Mouse (Mus musculus): ENCODE data around the gene Nrxn1.

GRCm38 (mm10) chr17:90060168-90060567 lies 1032.7 kb downstream of the Nrxn1 start:
- TF ChIP-seq CTCF (IDR thresholded peaks at IDR 0.05; ENCODE audit: borderline replicate concordance, control insufficient read depth, extremely low read depth, insufficient read depth, low read length, poor library complexity): no peak
- TF ChIP-seq POLR2A (IDR thresholded peaks at IDR 0.05; ENCODE audit: control insufficient read depth, extremely low read depth, insufficient read depth, low read length, poor library complexity): no peak

Measured in thymus, adult 2 months (tissue).